Mouse (Mus musculus) spleen, adult 2 months (tissue): ENCODE results near the gene Mrtfb.

Experiments used
- CTCF ChIP-seq: fragments of 200-500 bp; IDR thresholded peaks from 2 replicates; pipeline ENCODE4 v1.5.1; 2011; ENCODE audit warnings: mild to moderate bottlenecking, inconsistent platforms; ENCODE audit not compliant: insufficient read depth, insufficient read length, insufficient replicate concordance; ENCODE audit errors: extremely low read depth
- POLR2A ChIP-seq: fragments of 200-500 bp; IDR thresholded peaks from 2 replicates; pipeline ENCODE4 v1.6.1; 2011; ENCODE audit warnings: low read depth, low read length, inconsistent platforms

DNA sequence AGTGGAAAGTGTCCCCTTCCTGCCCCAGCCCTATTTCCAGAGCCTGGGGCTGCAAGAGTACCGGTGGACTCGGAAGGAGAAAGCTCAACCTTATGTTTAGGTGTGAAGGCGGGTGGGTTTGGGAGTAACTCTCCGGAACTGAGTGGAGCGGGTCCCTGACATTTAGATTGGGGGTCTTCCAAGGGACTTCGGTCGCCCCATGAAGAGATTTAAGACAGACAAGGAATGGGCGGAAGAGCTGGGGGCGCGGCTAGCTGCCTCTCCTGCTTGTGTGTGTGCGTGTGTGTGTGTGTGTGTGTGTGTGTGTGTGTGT lies 190.6 kb downstream of the Mrtfb start:
- TF ChIP-seq POLR2A, result no peak
- no peak for TF ChIP-seq CTCF
